Mouse (Mus musculus): ENCODE data around the gene Mif4gd.

DNA sequence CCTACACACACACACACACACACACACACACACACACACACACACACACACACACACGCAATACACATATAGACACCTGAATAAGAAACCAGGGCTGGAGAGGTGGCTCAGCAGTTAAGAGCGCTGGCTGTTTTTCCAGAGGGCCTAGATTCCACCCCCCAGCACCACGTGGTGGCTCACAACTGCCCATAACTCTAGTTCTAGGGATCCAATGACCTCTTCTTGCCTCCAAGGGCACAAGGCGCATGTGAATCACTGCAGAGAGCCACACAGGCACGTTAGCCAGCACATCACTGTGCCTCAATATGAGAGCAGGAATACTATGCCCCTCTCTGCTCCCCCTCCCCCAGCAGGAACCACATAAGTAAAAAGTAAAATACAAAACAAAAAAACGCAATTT, 4.1 kb upstream of the Mif4gd start:
- TF ChIP-seq CTCF (IDR thresholded peaks at IDR 0.05; ENCODE audit: borderline replicate concordance, control insufficient read depth, extremely low read depth, insufficient read depth, low read length, poor library complexity) = no peak
- TF ChIP-seq POLR2A (IDR thresholded peaks at IDR 0.05; ENCODE audit: control insufficient read depth, extremely low read depth, insufficient read depth, low read length, poor library complexity) = no peak
